Mouse (Mus musculus): ENCODE results near the gene Abhd4.

Abhd4 gene

GRCm38 (mm10) chr14:54253741-54254291, at the start of gene Abhd4, which contains the start of gene Dad1:
Gene Abhd4 (plus strand): TSS chr14:54254188.
Gene Dad1 (minus strand): TSS chr14:54254104.
- DNase-seq: peak; percentile 95 to 96

GRCm38 (mm10) chr14:54204311-54204710, 49.7 kb upstream of the Abhd4 start:
- no peak for DNase-seq

- DNase-seq: no peak
Observed at GRCm38 (mm10) chr14:54204786-54205185, 49.2 kb upstream of the Abhd4 start.

- no peak for DNase-seq
Observed at GRCm38 (mm10) chr14:54205904-54206303, 48.1 kb upstream of the Abhd4 start.

- no peak for DNase-seq
Observed at GRCm38 (mm10) chr14:54206309-54206708, 47.7 kb upstream of the Abhd4 start.

GRCm38 (mm10) chr14:54206750-54207550, 47.0 kb upstream of the Abhd4 start:
- DNase-seq: no peak

GRCm38 (mm10) chr14:54207924-54208323, 46.1 kb upstream of the Abhd4 start:
- DNase-seq: no peak

GRCm38 (mm10) chr14:54208741-54209140, 45.2 kb upstream of the Abhd4 start:
- peak in 1 of 2 experiments; percentile 20 for DNase-seq

- DNase-seq: peak in 1 of 2 experiments; percentile 41
Observed at GRCm38 (mm10) chr14:54209932-54210331, 44.1 kb upstream of the Abhd4 start.

GRCm38 (mm10) chr14:54210401-54210800, 43.6 kb upstream of the Abhd4 start:
- no peak for DNase-seq

GRCm38 (mm10) chr14:54211199-54211598, 42.8 kb upstream of the Abhd4 start:
- DNase-seq: peak in 1 of 2 experiments; percentile 37

GRCm38 (mm10) chr14:54211755-54212154, 42.2 kb upstream of the Abhd4 start:
- no peak for DNase-seq

GRCm38 (mm10) chr14:54213734-54214133, 40.3 kb upstream of the Abhd4 start:
- DNase-seq: peak in 1 of 2 experiments; percentile 24

GRCm38 (mm10) chr14:54214477-54214876, 39.5 kb upstream of the Abhd4 start:
- no peak for DNase-seq

- no peak for DNase-seq
Observed at GRCm38 (mm10) chr14:54214901-54215300, 39.1 kb upstream of the Abhd4 start.

GRCm38 (mm10) chr14:54216126-54216525, 37.9 kb upstream of the Abhd4 start:
- DNase-seq: no peak

GRCm38 (mm10) chr14:54218233-54218632, 35.8 kb upstream of the Abhd4 start:
- no peak for DNase-seq

- peak; percentile 23 to 27 for DNase-seq
Observed at GRCm38 (mm10) chr14:54218721-54219120, 35.3 kb upstream of the Abhd4 start.

GRCm38 (mm10) chr14:54219256-54219655, 34.7 kb upstream of the Abhd4 start:
- peak; percentile 28 to 34 for DNase-seq

- DNase-seq: no peak
Observed at GRCm38 (mm10) chr14:54219849-54220248, 34.1 kb upstream of the Abhd4 start.

GRCm38 (mm10) chr14:54220726-54221494, 33.1 kb upstream of the Abhd4 start:
- peak in 1 of 2 experiments; percentile 11 for DNase-seq

GRCm38 (mm10) chr14:54221641-54222040, 32.3 kb upstream of the Abhd4 start:
- no peak for DNase-seq

GRCm38 (mm10) chr14:54222289-54222727, 31.7 kb upstream of the Abhd4 start:
- DNase-seq: peak in 1 of 2 experiments; percentile 35

Measured in thymus, postnatal 36 days (tissue).